Mouse (Mus musculus) heart, embryonic 11.5 days (tissue): ENCODE data around the gene Scnn1g. TPM values are rescaled to one million over a fixed set of nuclear protein-coding genes. Genes with fewer than 3 reads are reported as not detected.

Experiments
- ATAC-seq: fragments of 200-750 bp; cut with Nextera tagmentation; replicated peaks from 2 replicates; pipeline ENCODE4 v1.8.0; 2017; ENCODE audit warnings: moderate library complexity; ENCODE audit not compliant: insufficient number of reproducible peaks, low FRiP score, low TSS enrichment
- H3K27ac ChIP-seq: fragments of 300-500 bp; sonication (generic); 2 replicates; pipeline ENCODE4 v1.5.1; 2014; ENCODE audit warnings: mild to moderate bottlenecking, low read depth, low read length
- H3K27me3 ChIP-seq: fragments of 300-500 bp; sonication (generic); 2 replicates; pipeline ENCODE4 v1.6.1; 2014; ENCODE audit warnings: mild to moderate bottlenecking, low read length, mixed read lengths; ENCODE audit not compliant: control insufficient read depth, insufficient read depth
- H3K36me3 ChIP-seq: fragments of 300-500 bp; sonication (generic); 2 replicates; pipeline ENCODE4 v1.6.1; 2014; ENCODE audit warnings: mild to moderate bottlenecking, low read length, moderate library complexity, mixed read lengths; ENCODE audit not compliant: control insufficient read depth, insufficient read depth
- H3K4me1 ChIP-seq: fragments of 300-500 bp; sonication (generic); 2 replicates; pipeline ENCODE4 v1.6.1; 2014; ENCODE audit warnings: low read length; ENCODE audit not compliant: control insufficient read depth, insufficient read depth
- H3K4me2 ChIP-seq: fragments of 300-500 bp; sonication (generic); 2 replicates; pipeline ENCODE4 v1.6.1; 2014; ENCODE audit warnings: mild to moderate bottlenecking, moderate library complexity
- H3K4me3 ChIP-seq: fragments of 300-500 bp; sonication (generic); 2 replicates; pipeline ENCODE4 v1.5.1; 2014; ENCODE audit warnings: low read depth, low read length
- H3K9ac ChIP-seq: fragments of 300-500 bp; sonication (generic); 2 replicates; pipeline ENCODE4 v1.6.1; 2014; ENCODE audit warnings: mild to moderate bottlenecking, low read depth, low read length, moderate library complexity
- H3K9me3 ChIP-seq: fragments of 300-500 bp; sonication (generic); replicated peaks from 2 replicates; pipeline ENCODE4 v1.6.1; 2016; ENCODE audit warnings: low read length; ENCODE audit not compliant: control insufficient read depth
- WGBS: fragments of 180-500 bp; shearing (Covaris S2); extraction: QIAGEN DNeasy Blood & Tissue Kit; methylation state at CpG from one replicate; pipeline ENCODE4 v1.1.7; 2014; ENCODE audit not compliant: insufficient replicate concordance; 5-methylcytosine and 5-hydroxymethylcytosine counted together
- polyA plus RNA-seq: library from polyadenylated mRNA; unstranded; fragments of >200 nt; fragmentation: Nextera tagmentation; extraction: Ambion mirVana; gene quantifications from 2 replicates; pipeline ENCODE4 v1.2.1, GENCODE M21; 2014

Scnn1g gene
- polyA plus RNA-seq, 1 experiment from 2014 or later: 0.20 TPM

- no peak for ATAC-seq
- H3K4me2 ChIP-seq: no peak overlapping the region
- no peaks in the 10 kb centered on the region for H3K9me3 ChIP-seq
- no peaks in the 10 kb centered on the region for H3K36me3 ChIP-seq
- H3K27me3 ChIP-seq: no peaks in the 10 kb centered on the region
- no peak overlapping the region for H3K27ac ChIP-seq
- no peaks in the 10 kb centered on the region for H3K4me1 ChIP-seq
- H3K9ac ChIP-seq: no peak overlapping the region
- WGBS: 64% methylated on average over 9 of the region's 9 CpGs
- no peak overlapping the region for H3K4me3 ChIP-seq
These were observed 63.5 kb downstream of the Scnn1g start for GRCm38 (mm10) chr7:121797781-121798180.

GRCm38 (mm10) chr7:121802471-121802870 is 68.2 kb downstream of the Scnn1g start:
- Histone ChIP-seq H3K4me2 (no peak overlapping the region), H3K27me3 (no peaks in the 10 kb centered on the region), H3K4me1 (no peaks in the 10 kb centered on the region), H3K36me3 (no peaks in the 10 kb centered on the region), H3K9ac (no peak overlapping the region), H3K4me3 (no peak overlapping the region), H3K27ac (no peak overlapping the region), H3K9me3 (no peaks in the 10 kb centered on the region)
- no peak for ATAC-seq
- WGBS: 71% methylated on average over 2 of the region's 2 CpGs

GRCm38 (mm10) chr7:121803011-121803410 is 68.7 kb downstream of the Scnn1g start:
- ATAC-seq: no peak
- Histone ChIP-seq H3K9ac (no peak overlapping the region), H3K9me3 (no peaks in the 10 kb centered on the region), H3K27me3 (no peaks in the 10 kb centered on the region), H3K4me1 (no peaks in the 10 kb centered on the region), H3K27ac (no peak overlapping the region), H3K4me2 (no peak overlapping the region), H3K4me3 (no peak overlapping the region), H3K36me3 (no peaks in the 10 kb centered on the region)
- 86% methylated on average over 4 of the region's 4 CpGs for WGBS

- Histone ChIP-seq H3K27ac (no peak overlapping the region), H3K4me1 (no peaks in the 10 kb centered on the region), H3K4me3 (no peak overlapping the region), H3K27me3 (no peaks in the 10 kb centered on the region), H3K36me3 (no peaks in the 10 kb centered on the region), H3K9ac (no peak overlapping the region), H3K9me3 (no peaks in the 10 kb centered on the region), H3K4me2 (no peak overlapping the region)
- ATAC-seq: no peak
- 66% methylated on average over 3 of the region's 3 CpGs for WGBS
These were observed 71.7 kb downstream of the Scnn1g start for GRCm38 (mm10) chr7:121805811-121806496.

GRCm38 (mm10) chr7:121807726-121808580 is 73.7 kb downstream of the Scnn1g start:
- no peaks in the 10 kb centered on the region for H3K36me3 ChIP-seq
- no peak for ATAC-seq
- 70% methylated on average over 15 of the region's 15 CpGs for WGBS
- no peak overlapping the region for H3K4me2 ChIP-seq
- H3K4me1 ChIP-seq: no peaks in the 10 kb centered on the region
- H3K4me3 ChIP-seq: no peak overlapping the region
- H3K27ac ChIP-seq: no peak overlapping the region
- H3K9ac ChIP-seq: no peak overlapping the region
- H3K27me3 ChIP-seq: no peaks in the 10 kb centered on the region
- H3K9me3 ChIP-seq: no peaks in the 10 kb centered on the region

Other genes starting within 250 kb of the Scnn1g start
- 2.2 and 2.6 TPM in 2 replicates for gene Usp31, start 27.2 kb upstream of the Scnn1g start, polyA plus RNA-seq
- not detected in 2 replicates for gene Scnn1b, start 130.6 kb downstream of the Scnn1g start, polyA plus RNA-seq
- gene Cog7, start 247.2 kb downstream of the Scnn1g start, polyA plus RNA-seq: 17.4 and 18.6 TPM in 2 replicates